Mouse (Mus musculus) intestine, embryonic 14.5 days (tissue): ENCODE results near the gene Hist1h2br. TPM values are rescaled to one million over a fixed set of nuclear protein-coding genes. Genes with fewer than 3 reads are reported as not detected.
A peak's percentile ranks its signal among the peaks of the same experiment; 100 is the strongest.
"Not testable (repeated sequence)": the region's sequence is repeated elsewhere in the genome, so short reads cannot be mapped to it uniquely, and the experiment has no call there.

Source experiments
- ATAC-seq: fragments of 200-750 bp; cut with Nextera tagmentation; replicated peaks from 2 replicates; pipeline ENCODE4 v1.8.0; 2017; ENCODE audit warnings: low read depth, moderate number of reproducible peaks, moderate TSS enrichment, moderate library complexity; ENCODE audit not compliant: low FRiP score, low TSS enrichment
- DNase-seq: peaks from one replicate; pipeline ENCODE4 v3.0.0-alpha.2; 2018; ENCODE audit warnings: low spot score
- H3K27ac ChIP-seq: fragments of 300-500 bp; sonication (generic); 2 replicates; pipeline ENCODE4 v1.5.1; 2014; ENCODE audit warnings: low read depth, mild to moderate bottlenecking, control low read depth
- H3K27me3 ChIP-seq: fragments of 300-500 bp; sonication (generic); replicated peaks from 2 replicates; pipeline ENCODE4 v1.6.1; 2014; ENCODE audit warnings: low read length, control low read depth; ENCODE audit not compliant: control insufficient read depth, insufficient read depth
- H3K36me3 ChIP-seq: fragments of 300-500 bp; sonication (generic); 2 replicates; pipeline ENCODE4 v1.6.1; 2014; ENCODE audit warnings: low read length, control low read depth; ENCODE audit not compliant: control insufficient read depth, insufficient read depth
- H3K4me1 ChIP-seq: fragments of 300-500 bp; sonication (generic); replicated peaks from 2 replicates; pipeline ENCODE4 v1.6.1; 2014; ENCODE audit warnings: low read length, control low read depth, mixed read lengths; ENCODE audit not compliant: control insufficient read depth, insufficient read depth
- H3K4me2 ChIP-seq: fragments of 300-500 bp; sonication (generic); 2 replicates; pipeline ENCODE4 v1.6.1; 2014; ENCODE audit warnings: low read length
- H3K4me3 ChIP-seq: fragments of 300-500 bp; sonication (generic); 2 replicates; pipeline ENCODE4 v1.5.1; 2014; ENCODE audit warnings: low read depth, low read length, control low read depth, mixed read lengths
- H3K9ac ChIP-seq: fragments of 300-500 bp; sonication (generic); 2 replicates; pipeline ENCODE4 v1.6.1; 2014; ENCODE audit warnings: mild to moderate bottlenecking, low read length
- H3K9me3 ChIP-seq: fragments of 300-500 bp; sonication (generic); 2 replicates; pipeline ENCODE4 v1.6.1; 2016; ENCODE audit warnings: low read length, control low read depth; ENCODE audit not compliant: control insufficient read depth
- WGBS: fragments of 180-500 bp; shearing (Covaris S2); extraction: QIAGEN DNeasy Blood & Tissue Kit; methylation state at CpG from one replicate; pipeline ENCODE4 v1.1.7; 2014; 5-methylcytosine and 5-hydroxymethylcytosine counted together
- polyA plus RNA-seq: library from polyadenylated mRNA; unstranded; fragments of >200 nt; fragmentation: Nextera tagmentation; extraction: Ambion mirVana; gene quantifications from 2 replicates; pipeline ENCODE4 v1.2.1, GENCODE M21; 2014

Hist1h2br gene
- polyA plus RNA-seq, 1 experiment from 2014 or later = 22.1 TPM

DNA sequence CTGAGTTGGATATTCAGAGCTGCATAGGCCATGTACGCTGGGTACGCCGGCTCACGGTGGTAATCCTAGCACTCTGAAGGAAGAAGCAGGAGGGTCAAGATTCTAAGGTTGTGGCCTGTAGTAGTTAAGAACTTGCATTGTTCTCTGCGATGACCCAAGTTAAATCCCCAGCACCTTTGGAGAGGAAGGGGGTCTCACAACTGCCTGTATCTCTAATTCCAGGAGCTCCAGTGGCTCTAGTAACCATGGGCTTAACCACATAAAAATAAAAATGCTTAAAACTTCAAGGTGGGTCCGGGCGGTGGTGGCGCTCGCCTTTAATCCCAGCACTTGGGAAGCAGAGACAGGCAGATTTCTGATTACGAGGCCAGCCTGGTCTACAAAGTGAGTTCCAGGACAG lies 3.2 kb upstream of the Hist1h2br start:
- H3K36me3 ChIP-seq = no peaks in the 10 kb centered on the region
- 88% methylated on average over 10 of the region's 10 CpGs for WGBS
- H3K4me3 ChIP-seq = no peak overlapping the region
- H3K4me2 ChIP-seq = no peak overlapping the region
- no peaks in the 10 kb centered on the region for H3K9me3 ChIP-seq
- no peak overlapping the region for H3K27ac ChIP-seq
- H3K9ac ChIP-seq = no peak overlapping the region
- no peak for ATAC-seq
- DNase-seq = no peak
- H3K27me3 ChIP-seq = no peaks in the 10 kb centered on the region
- H3K4me1 ChIP-seq = no peaks in the 10 kb centered on the region

DNA sequence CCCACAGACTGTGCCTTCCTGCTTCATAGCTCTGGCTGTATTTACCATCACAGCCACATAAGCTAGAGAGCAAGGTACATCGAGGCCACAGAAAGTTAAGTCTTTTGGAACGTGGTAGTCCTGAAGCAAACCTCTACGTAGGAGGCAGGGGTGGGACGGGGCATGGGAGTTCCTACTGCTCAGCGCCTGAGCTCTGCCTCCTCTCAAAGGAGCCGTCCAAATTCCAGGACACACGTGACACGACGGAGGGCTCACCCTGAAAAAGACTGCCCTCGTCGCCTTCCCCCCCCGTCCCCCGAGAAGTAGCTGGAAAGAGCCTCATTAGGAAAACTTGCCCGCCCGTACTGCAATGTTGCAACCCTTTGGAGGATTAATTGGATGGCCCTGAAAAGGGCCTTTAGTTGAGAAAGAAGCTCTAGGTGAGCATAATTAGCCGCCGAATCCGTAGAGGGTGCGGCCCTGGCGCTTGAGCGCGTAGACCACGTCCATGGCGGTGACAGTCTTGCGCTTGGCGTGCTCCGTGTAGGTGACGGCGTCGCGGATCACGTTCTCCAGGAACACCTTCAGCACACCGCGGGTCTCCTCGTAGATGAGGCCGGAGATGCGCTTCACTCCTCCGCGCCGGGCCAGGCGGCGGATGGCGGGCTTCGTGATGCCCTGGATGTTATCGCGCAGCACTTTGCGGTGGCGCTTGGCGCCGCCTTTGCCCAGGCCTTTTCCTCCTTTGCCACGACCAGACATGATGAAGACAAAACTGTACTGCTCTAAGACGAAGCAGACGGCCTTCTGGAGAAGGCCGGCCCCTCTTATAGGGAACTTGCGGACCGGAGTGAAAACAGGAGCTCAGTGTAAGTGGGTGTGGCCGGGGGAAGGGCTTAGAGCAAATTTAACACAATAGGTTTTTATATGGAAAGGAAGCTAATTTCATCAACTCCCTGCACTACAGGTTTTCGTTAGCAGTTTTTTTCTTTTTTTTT lies 1.8 kb upstream of the Hist1h2br start, which contains the start of gene Hist1h4n:
Gene Hist1h4n (minus strand): TSS at position 779 of the 977 bp plus-strand sequence.
- WGBS = 0% methylated on average over 22 of the region's 58 CpGs
- Histone ChIP-seq H3K4me3 (peak within 1 kb of the TSS; percentile 8; the same call in 1 of the 2 replicates), H3K27ac (peak within 1 kb of the TSS; percentile 27; the same call in 1 of the 2 replicates), H3K4me2 (peak within 1 kb of the TSS; percentile 33; the same call in 1 of the 2 replicates)
- not testable (repeated sequence) for DNase-seq, H3K36me3 ChIP-seq, H3K27me3 ChIP-seq, H3K9ac ChIP-seq, H3K4me1 ChIP-seq, H3K9me3 ChIP-seq
- ATAC-seq = peak; percentile 85

DNA sequence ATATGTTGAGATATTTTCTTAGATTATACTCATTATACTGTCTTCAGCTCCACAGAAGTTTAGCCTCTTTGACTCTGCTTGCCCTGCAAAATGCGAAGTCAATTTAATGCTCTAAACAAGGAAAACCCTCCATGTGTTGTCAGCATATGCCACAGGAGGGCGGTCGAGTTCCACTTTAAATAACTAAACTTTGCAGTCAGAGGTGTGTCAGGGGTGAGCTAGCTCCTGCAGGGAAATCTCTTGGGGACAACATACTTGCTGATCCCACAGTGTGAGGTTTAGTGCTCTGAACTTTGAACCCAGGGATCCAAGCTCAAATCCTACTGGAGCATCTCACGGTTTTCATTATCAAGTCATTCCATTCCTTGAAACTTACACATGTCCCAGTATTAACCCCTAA lies 7.0 kb downstream of the Hist1h2br start:
- H3K9me3 ChIP-seq, H3K4me3 ChIP-seq, H3K4me2 ChIP-seq, DNase-seq, H3K27ac ChIP-seq, H3K36me3 ChIP-seq, H3K27me3 ChIP-seq, H3K9ac ChIP-seq, H3K4me1 ChIP-seq: not testable (repeated sequence)
- peak; percentile 84 for ATAC-seq
- WGBS = no CpG with 5 or more reads among the region's 4 CpGs

GRCm38 (mm10) chr13:21846356-21846755 lies 12.8 kb downstream of the Hist1h2br start:
- not testable (repeated sequence) for H3K27ac ChIP-seq, H3K36me3 ChIP-seq, H3K27me3 ChIP-seq, H3K4me1 ChIP-seq, ATAC-seq, H3K4me2 ChIP-seq, H3K9me3 ChIP-seq, DNase-seq, H3K9ac ChIP-seq, H3K4me3 ChIP-seq

DNA sequence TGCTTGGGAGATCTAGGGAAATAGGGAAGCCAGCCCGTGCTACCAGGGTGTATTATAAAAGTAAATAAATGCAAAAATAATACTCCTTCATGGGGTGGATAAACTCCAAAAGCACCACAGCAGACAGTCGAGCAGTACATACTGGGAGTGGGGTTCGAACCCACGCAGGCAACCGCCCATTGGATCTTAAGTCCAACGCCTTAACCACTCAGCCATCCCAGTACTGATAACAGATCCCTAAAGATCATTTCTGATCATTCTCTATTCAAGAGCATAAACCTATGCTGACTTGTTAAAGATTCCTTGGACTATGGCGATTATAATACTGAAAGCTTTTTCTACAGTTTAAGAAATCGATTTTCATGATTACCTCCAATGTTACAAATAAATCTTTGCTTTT lies 14.3 kb downstream of the Hist1h2br start:
- ATAC-seq (no peak), DNase-seq (no peak)
- Histone ChIP-seq H3K9ac (no peak overlapping the region), H3K27me3 (no peaks in the 10 kb centered on the region), H3K36me3 (no peaks in the 10 kb centered on the region), H3K4me1 (no peaks in the 10 kb centered on the region), H3K4me3 (no peak overlapping the region), H3K9me3 (no peaks in the 10 kb centered on the region), H3K27ac (no peak overlapping the region), H3K4me2 (no peak overlapping the region)
- WGBS = 28% methylated on average over 8 of the region's 8 CpGs

DNA sequence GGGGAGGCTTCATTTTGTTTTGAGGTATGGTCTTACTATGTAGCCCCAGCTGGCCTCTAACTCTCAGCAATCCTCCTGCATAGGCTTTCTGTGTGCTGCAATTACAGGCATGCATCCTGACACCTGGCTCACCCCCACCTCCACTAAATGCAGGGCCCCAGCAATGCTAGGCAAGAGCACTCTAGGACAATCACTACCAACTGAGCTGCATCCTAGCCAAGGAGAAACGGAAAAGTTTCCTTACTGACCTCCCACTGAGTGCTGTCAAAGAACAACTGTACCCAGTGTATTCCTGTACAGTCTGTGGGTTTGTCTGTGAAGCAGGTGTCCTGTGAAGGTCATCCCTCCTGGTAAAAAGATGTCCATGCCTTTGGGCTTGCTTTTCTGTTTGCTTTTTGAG lies 17.2 kb downstream of the Hist1h2br start:
- H3K4me2 ChIP-seq, H3K9me3 ChIP-seq, H3K36me3 ChIP-seq, H3K4me3 ChIP-seq, DNase-seq, ATAC-seq, H3K9ac ChIP-seq, H3K4me1 ChIP-seq, H3K27me3 ChIP-seq, H3K27ac ChIP-seq: not testable (repeated sequence)
- WGBS = 58% methylated on average over 1 of the region's 1 CpGs

GRCm38 (mm10) chr13:21852215-21852945 lies 18.8 kb downstream of the Hist1h2br start:
- Histone ChIP-seq H3K36me3 (no peaks in the 10 kb centered on the region), H3K4me3 (no peak overlapping the region), H3K27ac (no peak overlapping the region), H3K9ac (no peak overlapping the region), H3K9me3 (no peaks in the 10 kb centered on the region), H3K4me1 (no peaks in the 10 kb centered on the region), H3K27me3 (no peaks in the 10 kb centered on the region), H3K4me2 (no peak overlapping the region)
- DNase-seq = no peak
- ATAC-seq = no peak
- 60% methylated on average over 3 of the region's 3 CpGs for WGBS

GRCm38 (mm10) chr13:21855146-21855545 lies 21.6 kb downstream of the Hist1h2br start:
- H3K36me3 ChIP-seq = no peaks in the 10 kb centered on the region
- DNase-seq (peak; percentile 90), ATAC-seq (peak; percentile 75; the same call in 1 of the 2 replicates)
- H3K9me3 ChIP-seq = no peaks in the 10 kb centered on the region
- no peaks in the 10 kb centered on the region for H3K27me3 ChIP-seq
- H3K4me3 ChIP-seq = peak overlapping the region; percentile 45
- no peak overlapping the region for H3K27ac ChIP-seq
- WGBS = 7% methylated on average over 11 of the region's 11 CpGs
- H3K4me1 ChIP-seq = no peaks in the 10 kb centered on the region
- H3K4me2 ChIP-seq = peak overlapping the region; percentile 50
- no peak overlapping the region for H3K9ac ChIP-seq
